In the genomic region with DNA sequence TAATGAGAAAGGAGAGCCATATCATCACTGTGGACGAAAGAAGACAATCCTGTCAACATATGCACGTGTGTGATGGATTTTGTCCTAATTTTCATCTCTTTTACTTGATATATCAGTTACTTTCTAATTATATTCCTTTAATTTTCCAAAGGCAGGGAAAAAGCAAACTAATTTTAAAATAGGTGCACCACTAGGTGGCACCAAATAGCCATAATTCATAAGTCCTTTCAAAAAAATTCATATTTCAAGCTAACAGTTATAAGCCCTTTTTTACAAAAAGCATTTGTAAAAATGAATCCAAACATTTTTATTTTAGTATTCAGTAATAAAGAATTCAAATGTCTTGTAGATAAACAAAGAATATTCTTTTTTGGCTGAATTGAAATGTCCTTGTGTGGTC, we compare ENCODE assay signal across 11 mouse cellular contexts.
DNase-seq lines count a peak whose midpoint lies in the region; ATAC-seq and TF ChIP-seq lines count a peak whose summit lies in the region.
"Had no signal": no experiment of that assay in that cellular context is flagged by ENCODE, and none has a peak within 500 bp of the region (broad histone marks: within the 10 kb centered on the region; RNA-seq: fewer than 3 reads in every experiment).

No protein-coding gene starts in this region.

- H3K9me3 ChIP-seq in liver, embryonic 14.5 days (ENCODE audit: control insufficient read depth, low read length) = no peaks in the 10 kb centered on the region
- H3K9me3 ChIP-seq in liver, embryonic 12.5 days (replicated peaks) = no peaks in the 10 kb centered on the region
- H3K9me3 ChIP-seq: embryonic facial prominence, embryonic 15.5 days; hindbrain, embryonic 10.5 days; liver, embryonic 15.5 days had no signal

- no peak overlapping the region for H3K27ac ChIP-seq in gastrocnemius, adult 2 months
- H3K27ac ChIP-seq in liver, embryonic 14.5 days = no peak overlapping the region
- H3K27ac ChIP-seq in liver, embryonic 12.5 days = no peak overlapping the region
- H3K27ac ChIP-seq: embryonic facial prominence, embryonic 15.5 days; hindbrain, embryonic 10.5 days; liver, embryonic 15.5 days had no signal

- no peak for DNase-seq in gastrocnemius, adult 2 months
- DNase-seq in gastrocnemius, postnatal 25 days = no peak
- DNase-seq in liver, embryonic 14.5 days (ENCODE audit: low read depth in 3 of 3, low spot score in 3 of 3) = no peak
- DNase-seq in Patski (ENCODE audit: low read depth, low spot score) = peak; percentile 1
- DNase-seq in lung, postnatal 25 days (ENCODE audit: low spot score) = peak; percentile 4
- no peak for DNase-seq in spleen, postnatal 10 days (ENCODE audit: low spot score in 2 of 2)
- DNase-seq in cerebellum, adult 11-12 months = no peak

- H3K4me1 ChIP-seq in liver, embryonic 14.5 days (replicated peaks; ENCODE audit: control insufficient read depth in 2 of 2, insufficient read depth in 2 of 2, low read length in 1 of 2) = no peaks in the 10 kb centered on the region
- no peaks in the 10 kb centered on the region for H3K4me1 ChIP-seq in liver, embryonic 12.5 days
- H3K4me1 ChIP-seq: embryonic facial prominence, embryonic 15.5 days; hindbrain, embryonic 10.5 days; liver, embryonic 15.5 days had no signal

- H3K4me3 ChIP-seq in gastrocnemius, adult 2 months = no peak overlapping the region
- H3K4me3 ChIP-seq in liver, embryonic 14.5 days (ENCODE audit: insufficient read depth in 1 of 2, low read depth in 2 of 2, low read length in 2 of 2) = no peak overlapping the region
- H3K4me3 ChIP-seq in liver, embryonic 12.5 days = no peak overlapping the region
- H3K4me3 ChIP-seq: embryonic facial prominence, embryonic 15.5 days; hindbrain, embryonic 10.5 days; liver, embryonic 15.5 days had no signal

- in situ Hi-C loops in Patski (cut with MboI; ENCODE audit: low pct_unique_long_range_greater_than_20kb) = loop anchor here (5.0 kb wide), 1 partner anchor 1383 kb away; no protein-coding TSS in a partner anchor

- intact Hi-C loops in gastrocnemius, adult 2 months (cut with DNase I) = loop anchor here (2.0 to 10.0 kb wide), 3 partner anchors 576 to 1382 kb away; no protein-coding TSS in a partner anchor

- no peak overlapping the region for H3K9ac ChIP-seq in liver, embryonic 14.5 days (replicated peaks)
- H3K9ac ChIP-seq in liver, embryonic 12.5 days = no peak overlapping the region
- H3K9ac ChIP-seq: embryonic facial prominence, embryonic 15.5 days; liver, embryonic 15.5 days had no signal

- POLR2A ChIA-PET in Patski (lab: Charles Lee) = no interaction called here

- 7% methylated on average over 2 of the region's 2 CpGs for WGBS in liver, embryonic 14.5 days (ENCODE audit: insufficient replicate concordance)
- WGBS in liver, embryonic 12.5 days (ENCODE audit: insufficient replicate concordance) = 3% methylated on average over 2 of the region's 2 CpGs

- no peak overlapping the region for H3K4me2 ChIP-seq in liver, embryonic 14.5 days (ENCODE audit: low read depth)
- no peak overlapping the region for H3K4me2 ChIP-seq in liver, embryonic 12.5 days
- H3K4me2 ChIP-seq: embryonic facial prominence, embryonic 15.5 days; liver, embryonic 15.5 days had no signal

- TF ChIP-seq EP300 in liver, embryonic 14.5 days (IDR thresholded peaks at IDR 0.05; ENCODE audit: low read depth) = no peak

- ATAC-seq in liver, embryonic 14.5 days (ENCODE audit: insufficient read depth) = no peak
- ATAC-seq in liver, embryonic 12.5 days = no peak
- no peak for ATAC-seq in Patski

- no peaks in the 10 kb centered on the region for H3K36me3 ChIP-seq in liver, embryonic 14.5 days (replicated peaks; ENCODE audit: control insufficient read depth, insufficient read depth, low read depth)
- H3K36me3 ChIP-seq in liver, embryonic 12.5 days = no peaks in the 10 kb centered on the region
- H3K36me3 ChIP-seq: embryonic facial prominence, embryonic 15.5 days; hindbrain, embryonic 10.5 days; liver, embryonic 15.5 days had no signal

- no peaks in the 10 kb centered on the region for H3K27me3 ChIP-seq in liver, embryonic 14.5 days (ENCODE audit: control insufficient read depth, insufficient read depth, low read length)
- H3K27me3 ChIP-seq in liver, embryonic 12.5 days (replicated peaks) = no peaks in the 10 kb centered on the region
- peaks cover 19% of the 10 kb centered on the region for H3K27me3 ChIP-seq in Patski
- H3K27me3 ChIP-seq: embryonic facial prominence, embryonic 15.5 days; liver, embryonic 15.5 days had no signal

- CTCF ChIA-PET in Patski (lab: Charles Lee) = interaction anchor here (1.1 kb wide), 1 partner anchor 24 kb away, joined by 3 read pairs; no protein-coding TSS in a partner anchor

- peak; percentile 67 for TF ChIP-seq CTCF in gastrocnemius, adult 2 months (IDR thresholded peaks at IDR 0.05)
- peak; percentile 13; the same call in 1 of the 2 replicates for TF ChIP-seq CTCF in liver, embryonic 14.5 days (IDR thresholded peaks at IDR 0.05; ENCODE audit: low read depth)
- peak; percentile 27 for TF ChIP-seq CTCF in Patski (IDR thresholded peaks at IDR 0.05)

Comparison
In these comparisons a context has a peak if more than half of its experiments do, and no peak if none do; other contexts are left out.
1. DNase-seq: peak in Patski (single experiment) and lung, postnatal 25 days (single experiment); none in gastrocnemius, adult 2 months (single experiment), gastrocnemius, postnatal 25 days (single experiment), liver, embryonic 14.5 days (0 of 3), spleen, postnatal 10 days (0 of 2) and cerebellum, adult 11-12 months (single experiment).
2. CTCF ChIP-seq: peak in every context shown above with its lines; median percentile 67 in gastrocnemius, adult 2 months; 27 in Patski; 13 in liver, embryonic 14.5 days.